Mouse (Mus musculus) cerebral cortex, adult 2 months (tissue): ENCODE results near the gene Klhl33.

Experiments used
- WGBS: fragments of 180-500 bp; shearing (Covaris S2); methylation state at CpG from one replicate; pipeline ENCODE4 v1.1.7; 2018; 5-methylcytosine and 5-hydroxymethylcytosine counted together

Gene Klhl33

DNA sequence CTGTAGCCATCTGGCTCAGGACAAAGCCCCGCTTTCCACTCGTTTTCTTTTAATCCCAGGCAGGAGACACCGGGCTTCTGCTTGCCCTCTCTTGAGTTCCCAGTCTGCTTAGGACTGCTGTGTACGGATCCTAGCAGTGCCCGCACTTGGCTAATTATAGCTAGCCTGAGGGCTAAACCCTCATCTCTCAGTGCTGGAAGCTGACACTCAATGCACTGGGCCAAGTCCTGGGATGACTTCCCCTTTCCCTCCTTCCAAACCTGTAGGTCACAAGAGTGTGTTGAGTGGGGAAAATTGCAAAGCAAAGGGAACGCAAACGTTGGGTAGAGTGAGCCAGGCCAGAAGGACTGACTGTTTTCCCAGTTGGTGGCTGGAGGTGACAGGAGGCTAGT lies at the start of gene Klhl33:
Gene Klhl33, minus strand, starts transcription at position 134 of the 392 bp plus-strand sequence.
- WGBS, result 53% methylated on average over 7 of the region's 7 CpGs

DNA sequence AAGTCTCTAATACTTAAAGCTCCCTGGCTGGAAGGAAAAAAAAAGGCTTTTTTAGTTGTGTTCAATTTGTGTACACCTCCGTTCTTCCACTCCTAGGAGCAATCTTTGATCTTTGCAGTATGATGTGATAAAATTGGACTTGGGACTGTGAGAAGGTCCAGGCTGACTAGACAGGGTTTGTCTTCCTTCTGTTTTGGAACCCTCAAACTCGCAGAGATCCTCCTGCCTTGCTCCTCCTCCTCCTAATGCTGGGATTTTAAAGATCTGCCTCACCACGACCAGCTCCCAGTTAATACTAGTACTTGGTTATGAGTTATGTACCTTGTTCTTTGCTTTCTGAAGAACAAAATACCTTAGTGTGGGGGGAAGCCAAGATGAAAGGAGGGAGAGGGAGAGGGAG lies 48.2 kb upstream of the Klhl33 start:
- WGBS, result 52% methylated on average over 3 of the region's 3 CpGs

DNA sequence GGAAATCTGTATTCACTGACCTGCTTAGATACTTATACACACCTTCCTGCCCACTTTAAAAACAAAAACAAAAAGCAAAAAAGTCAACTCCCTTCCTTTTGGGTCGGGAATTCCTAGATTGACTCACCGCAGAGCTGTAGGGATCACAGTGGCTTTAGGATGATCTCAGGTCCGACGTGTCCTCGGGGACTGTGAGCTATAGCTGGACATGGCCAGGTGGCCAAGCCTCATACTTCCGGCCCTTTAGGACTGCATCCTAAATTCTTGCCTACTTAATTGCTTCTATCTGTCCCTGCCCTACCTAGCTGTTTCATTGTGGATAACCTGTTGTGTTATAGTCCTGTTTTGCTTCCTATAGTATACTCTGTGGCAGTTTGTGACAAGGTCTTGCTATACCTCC lies 47.8 kb upstream of the Klhl33 start:
- WGBS, result 13% methylated on average over 6 of the region's 6 CpGs

DNA sequence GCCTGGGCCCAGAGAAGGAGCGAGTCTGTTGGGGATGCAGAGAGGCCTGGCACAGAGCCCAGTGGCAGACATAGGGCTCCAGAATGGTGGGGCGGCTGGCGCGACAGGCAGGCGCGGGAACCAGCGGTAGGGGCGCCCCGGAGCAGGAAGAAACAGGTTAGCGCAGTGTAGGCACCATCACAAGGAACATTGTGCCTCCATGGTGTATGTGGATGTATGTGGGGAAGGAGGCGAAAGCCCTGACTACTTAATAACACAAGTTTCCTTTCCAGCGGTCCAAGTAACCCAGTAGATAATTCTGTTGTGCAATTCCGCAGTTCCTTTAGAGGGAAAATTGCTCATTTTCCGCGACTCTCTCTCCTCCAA lies 47.3 kb upstream of the Klhl33 start:
- WGBS, result 1% methylated on average over 14 of the region's 15 CpGs

DNA sequence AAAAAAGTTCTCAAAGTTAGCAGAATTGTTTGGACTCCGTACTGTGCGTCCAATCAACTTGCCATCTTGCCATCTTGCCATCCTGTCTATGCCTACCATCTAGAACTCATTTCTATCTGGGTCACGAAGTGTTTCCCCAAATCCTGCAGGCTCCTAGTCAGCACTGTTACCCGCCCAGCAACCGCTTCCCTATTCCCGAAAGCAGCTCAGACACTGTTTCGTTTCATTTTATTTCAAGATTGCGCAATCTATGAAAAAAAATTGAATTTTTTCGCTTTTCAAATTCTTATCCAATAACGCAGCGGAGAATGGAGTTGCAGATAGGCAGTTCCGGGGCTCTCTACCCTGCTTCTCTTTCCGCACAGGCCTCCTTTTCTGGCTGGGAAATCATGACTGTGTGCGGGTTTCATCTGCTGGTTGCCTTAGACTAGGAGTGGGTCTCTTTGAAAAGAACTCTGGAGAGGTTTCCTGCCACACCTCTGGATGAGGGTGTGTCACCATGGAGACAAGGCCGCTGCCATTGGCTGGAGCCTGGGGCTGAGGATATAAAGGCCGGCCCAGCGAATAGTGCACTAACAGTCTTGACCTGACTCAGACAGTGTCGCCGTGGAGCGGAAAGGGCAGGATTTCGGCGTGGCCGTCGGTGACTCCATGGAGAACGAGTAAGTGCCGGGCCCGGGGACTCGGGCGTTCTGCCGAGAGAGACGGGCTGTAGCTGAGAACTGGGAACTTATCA lies 46.8 kb upstream of the Klhl33 start, which contains the start of gene Gm49342:
Gene Gm49342, plus strand, starts transcription at position 586 of the 736 bp plus-strand sequence.
- WGBS, result 7% methylated on average over 31 of the region's 31 CpGs

DNA sequence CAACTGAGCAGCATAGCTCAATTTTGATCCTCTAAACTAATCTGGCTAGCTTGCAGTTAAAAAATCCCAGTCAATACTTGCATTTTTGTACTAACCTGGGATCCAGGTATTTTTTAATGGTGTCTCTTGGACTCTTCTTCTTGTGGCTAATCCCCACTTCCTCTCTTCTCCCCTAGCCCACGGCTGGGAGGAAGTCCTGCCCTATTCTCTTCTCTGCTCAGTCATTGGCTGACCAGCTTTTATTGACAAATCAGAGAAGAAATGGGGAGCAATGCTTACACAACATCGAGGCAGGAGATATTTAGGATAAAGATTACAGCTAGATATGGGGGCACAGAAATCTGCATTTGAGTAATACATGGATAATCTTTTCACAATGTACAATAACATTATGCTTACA lies 41.6 kb upstream of the Klhl33 start:
- WGBS, result 41% methylated on average over 2 of the region's 2 CpGs

DNA sequence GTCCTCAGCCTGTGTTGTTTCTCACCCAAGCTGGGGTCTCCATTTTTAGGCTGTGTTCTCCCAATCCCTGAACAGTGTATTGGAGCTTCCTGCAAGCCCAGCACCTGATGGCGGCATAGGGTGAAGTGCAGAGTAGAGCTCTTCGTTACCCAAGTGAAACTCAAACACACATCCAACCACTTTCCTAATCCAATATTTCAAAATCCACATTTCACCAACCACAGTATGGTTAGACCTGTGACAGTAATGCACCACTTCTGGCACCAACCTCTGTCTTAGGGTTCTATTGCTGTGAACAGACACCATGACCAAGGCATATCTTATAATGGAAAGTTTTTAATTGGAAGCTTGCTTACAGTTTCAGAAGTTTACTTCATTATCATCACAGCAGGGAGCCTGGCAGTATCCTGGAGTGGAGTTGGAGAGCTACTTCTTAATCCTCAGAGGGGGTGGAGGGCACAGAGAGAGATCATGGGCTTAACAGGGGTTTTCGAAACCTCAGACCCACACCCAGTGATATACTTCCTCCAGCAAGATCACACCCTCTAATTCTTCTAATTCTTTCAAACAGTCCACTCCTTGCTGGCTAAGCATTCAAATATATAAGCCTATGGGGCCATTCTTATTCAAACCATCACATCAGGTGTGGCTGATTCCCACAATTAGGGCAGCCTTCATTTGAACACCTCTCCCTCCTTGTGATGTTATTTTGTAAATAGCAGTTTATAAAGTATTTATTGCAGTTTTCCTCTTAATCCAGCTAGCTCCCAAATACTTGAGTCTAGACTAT lies 41.0 kb upstream of the Klhl33 start:
- WGBS, result 90% methylated on average over 3 of the region's 3 CpGs

DNA sequence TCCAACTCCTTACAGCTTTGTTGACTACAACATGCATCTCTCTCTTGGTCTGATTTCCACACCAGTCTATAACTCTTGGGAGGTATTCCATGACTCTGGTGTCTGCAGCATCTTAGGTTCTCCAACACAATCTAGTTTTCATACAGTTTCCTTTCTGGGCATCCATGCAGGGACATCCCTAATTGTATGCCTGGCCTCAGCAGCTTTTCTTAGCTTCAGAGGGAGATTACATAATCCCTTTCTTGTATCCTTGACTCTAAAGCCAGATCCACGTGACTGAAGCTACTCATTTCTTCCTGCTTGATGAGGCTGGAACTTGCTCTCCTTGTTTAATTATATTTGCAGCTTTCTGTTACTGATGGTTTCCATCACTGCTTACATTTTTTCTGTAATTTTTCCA lies 39.3 kb upstream of the Klhl33 start:
- 58% methylated on average over 1 of the region's 1 CpGs for WGBS

DNA sequence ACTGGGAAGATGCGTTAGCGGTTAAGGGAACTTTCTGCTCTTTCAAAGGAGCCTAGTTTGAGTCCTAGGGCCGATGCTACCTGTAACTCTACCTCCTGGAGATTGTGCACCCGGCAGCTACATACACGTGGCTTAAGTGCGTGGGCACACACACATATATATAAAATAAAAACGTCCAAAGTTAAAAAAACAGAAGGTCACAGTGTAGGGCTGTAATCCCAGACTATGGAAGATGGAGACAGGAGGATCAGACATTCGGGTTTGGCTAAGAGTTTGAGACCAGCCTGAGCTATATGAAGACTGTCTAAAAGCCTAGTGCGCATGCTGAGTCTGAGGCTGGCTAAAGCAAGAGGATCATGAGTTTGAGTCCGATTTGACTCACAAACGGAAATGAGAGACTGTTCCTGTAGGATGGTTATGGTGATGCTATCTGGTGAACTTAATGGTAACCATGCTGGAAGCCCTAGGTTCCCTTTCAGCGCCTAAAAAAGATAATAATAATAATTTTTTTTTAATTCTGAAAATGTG lies 34.2 kb upstream of the Klhl33 start:
- 5% methylated on average over 12 of the region's 12 CpGs for WGBS

DNA sequence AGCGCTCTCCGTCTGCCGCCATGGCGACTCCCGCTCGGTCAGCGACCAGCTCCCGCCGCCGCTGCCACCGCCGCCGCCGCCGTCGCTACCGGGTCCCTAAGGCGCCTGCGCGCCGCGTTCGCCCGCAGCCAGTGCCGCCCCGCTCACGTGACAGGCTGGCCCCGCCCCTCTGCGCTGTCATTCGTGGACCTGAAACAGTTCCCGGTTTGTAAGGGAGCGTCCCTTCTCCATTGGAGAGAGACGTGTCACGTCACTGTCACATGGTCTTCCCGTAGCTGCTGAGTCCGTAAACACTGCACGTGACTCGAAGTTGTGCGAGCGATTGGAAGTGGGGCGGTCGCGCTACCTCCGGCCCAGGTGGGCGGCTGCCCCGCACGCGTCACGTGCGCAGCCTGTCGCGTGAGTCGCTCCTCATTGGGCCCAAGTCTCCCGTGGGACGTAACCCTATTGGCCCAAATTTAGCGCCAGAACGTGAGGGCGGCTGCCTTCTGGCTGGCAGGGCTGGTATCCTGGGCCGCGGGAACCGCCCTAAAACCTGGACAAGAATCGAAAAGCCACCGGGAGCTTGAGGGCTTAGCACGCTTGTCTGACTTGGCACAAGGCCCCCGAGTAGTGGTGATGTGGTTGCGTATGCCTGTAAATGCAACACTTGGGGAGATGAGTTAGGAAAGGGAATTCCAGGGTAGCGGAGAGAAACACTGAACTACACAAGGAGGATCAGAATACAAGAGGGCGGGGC lies 33.6 kb upstream of the Klhl33 start, which contains the start of the genes Pip4p1 and Pnp:
Gene Pip4p1, minus strand, starts transcription at position 103 of the 739 bp plus-strand sequence.
Gene Pnp, plus strand, starts transcription at position 329 of the 739 bp plus-strand sequence.
- under 1% methylated on average over 66 of the region's 68 CpGs for WGBS

DNA sequence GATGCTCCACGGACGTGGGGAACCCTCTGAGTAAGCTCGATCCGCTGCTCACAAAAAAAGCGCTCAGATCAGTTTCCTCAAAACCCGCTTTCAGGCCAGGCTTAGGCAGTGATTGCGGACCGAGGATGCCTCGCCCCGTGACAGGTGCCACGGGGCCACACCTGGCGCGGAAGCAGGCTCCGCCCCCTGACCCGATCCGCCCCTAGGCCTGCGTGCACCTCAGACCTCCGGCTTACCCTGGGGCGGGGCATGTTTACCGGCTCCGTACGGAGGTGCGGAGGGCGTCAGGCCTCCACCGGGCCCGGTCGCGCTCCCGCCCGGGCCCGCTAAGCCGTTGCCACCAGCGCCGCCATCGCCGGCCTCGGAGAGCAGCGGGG lies 33.1 kb upstream of the Klhl33 start:
- WGBS, result under 1% methylated on average over 38 of the region's 38 CpGs

DNA sequence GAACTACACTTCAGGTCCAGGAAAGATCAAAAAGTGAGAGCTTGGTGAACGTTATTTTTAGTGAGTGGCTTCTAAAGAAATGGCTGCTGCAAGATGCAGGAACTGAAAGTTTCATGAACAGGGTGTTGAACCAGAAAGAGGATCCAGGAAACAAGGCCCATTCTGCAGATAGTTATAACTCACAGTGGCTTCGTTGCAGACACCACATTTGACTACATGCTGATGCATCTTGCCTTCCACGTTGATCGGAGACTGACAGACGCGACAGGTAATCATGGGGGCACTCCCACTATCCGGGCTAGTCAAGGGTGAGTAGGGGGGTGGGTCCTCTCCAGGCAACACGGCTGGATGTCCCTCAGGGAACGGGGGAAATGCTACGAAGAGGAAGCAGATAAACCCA lies 32.6 kb upstream of the Klhl33 start:
- WGBS, result 6% methylated on average over 10 of the region's 10 CpGs

DNA sequence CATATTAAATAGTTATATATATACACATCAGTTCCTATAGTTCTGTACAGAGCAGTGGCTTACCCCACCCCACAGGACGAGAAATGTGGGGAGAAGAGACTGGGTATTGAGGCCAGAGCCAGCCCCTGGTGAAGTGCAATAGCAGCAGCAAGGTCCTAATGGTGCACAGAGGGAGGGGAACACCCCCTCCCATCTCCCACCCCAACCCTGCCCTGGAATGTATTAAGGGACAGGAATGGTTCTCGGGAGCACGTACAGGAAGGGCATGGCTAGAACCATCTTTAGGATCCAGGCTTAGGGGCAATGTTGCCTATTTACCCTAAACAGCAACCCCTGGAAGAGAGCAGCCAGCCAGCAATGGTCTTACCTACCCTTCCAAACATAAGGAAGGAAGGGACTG lies 30.1 kb upstream of the Klhl33 start:
- WGBS, result 66% methylated on average over 3 of the region's 3 CpGs

DNA sequence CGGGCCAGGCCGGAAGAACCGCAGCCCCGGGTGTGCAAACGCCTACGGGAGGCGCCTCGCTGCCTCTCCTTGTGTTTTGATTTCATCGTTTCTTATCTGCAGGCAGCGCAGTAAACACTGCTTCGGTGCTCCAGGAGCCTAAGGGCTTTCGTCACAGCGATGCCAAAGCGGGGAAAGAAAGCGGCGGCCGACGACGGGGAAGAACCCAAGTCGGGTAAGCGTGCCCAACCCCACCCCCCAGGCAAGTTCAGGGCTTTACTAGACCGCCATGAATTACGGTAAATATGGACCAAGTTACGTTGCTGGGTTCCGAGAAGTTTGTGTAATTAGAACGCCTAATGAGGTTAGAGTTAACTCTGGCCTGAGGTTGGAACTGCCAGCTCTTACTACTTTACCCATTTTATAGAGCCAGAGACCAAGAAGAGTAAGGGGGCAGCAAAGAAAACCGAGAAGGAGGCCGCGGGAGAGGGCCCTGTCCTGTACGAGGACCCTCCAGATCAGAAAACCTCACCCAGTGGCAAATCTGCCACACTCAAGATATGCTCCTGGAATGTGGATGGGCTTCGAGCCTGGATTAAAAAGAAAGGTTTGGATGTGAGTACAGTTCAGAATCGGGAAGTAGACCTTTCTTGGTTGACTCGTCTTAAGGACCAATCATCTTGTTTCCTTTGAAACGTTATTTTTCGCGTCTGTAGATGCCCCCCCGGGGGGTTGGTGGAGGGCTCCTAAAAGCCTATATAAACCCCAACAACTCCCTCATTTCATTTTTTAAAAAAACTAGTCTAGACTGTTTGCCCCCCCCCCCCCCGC lies 28.0 kb upstream of the Klhl33 start:
- 2% methylated on average over 38 of the region's 38 CpGs for WGBS

DNA sequence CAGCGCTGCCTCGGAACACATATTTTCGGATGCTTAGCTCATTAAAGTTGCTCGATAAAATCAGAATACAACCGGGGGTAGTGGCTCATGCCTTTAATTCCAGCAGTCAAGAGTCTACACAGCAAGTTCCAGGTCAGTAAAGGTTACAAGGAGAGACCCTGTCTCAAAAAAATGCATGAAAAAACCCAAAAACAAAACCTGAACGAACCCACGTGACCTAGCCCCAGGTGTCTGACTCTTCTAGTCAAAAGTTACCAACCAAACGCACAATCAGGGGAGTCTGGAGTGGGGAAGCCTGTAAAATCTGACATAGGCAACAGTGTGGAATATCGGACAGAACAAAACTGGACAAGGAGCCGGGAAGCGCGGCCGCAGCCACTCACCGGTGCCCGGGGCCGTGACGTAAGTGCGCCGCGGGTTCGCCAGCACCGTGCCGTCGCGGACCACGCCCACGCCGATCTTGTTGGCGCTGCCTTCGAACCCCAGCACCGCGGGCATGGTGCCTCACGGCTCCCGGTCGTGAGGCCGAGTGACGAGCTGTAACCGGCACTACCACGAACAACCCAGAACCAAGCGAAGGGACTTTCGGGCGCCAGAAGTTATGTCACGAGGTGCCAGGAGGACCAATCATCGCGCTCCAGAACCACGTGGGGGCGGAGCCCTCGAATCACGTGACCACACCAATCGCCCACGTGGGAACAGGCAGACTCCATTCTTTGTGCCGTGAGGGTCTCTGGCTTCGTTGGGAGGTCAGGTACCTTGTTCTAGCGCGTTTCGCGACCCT lies 27.2 kb upstream of the Klhl33 start, which contains the start of the genes Osgep and Apex1:
Gene Osgep, minus strand, starts transcription at position 613 of the 784 bp plus-strand sequence.
Gene Apex1, plus strand, starts transcription at position 688 of the 784 bp plus-strand sequence.
- WGBS, result under 1% methylated on average over 57 of the region's 57 CpGs

DNA sequence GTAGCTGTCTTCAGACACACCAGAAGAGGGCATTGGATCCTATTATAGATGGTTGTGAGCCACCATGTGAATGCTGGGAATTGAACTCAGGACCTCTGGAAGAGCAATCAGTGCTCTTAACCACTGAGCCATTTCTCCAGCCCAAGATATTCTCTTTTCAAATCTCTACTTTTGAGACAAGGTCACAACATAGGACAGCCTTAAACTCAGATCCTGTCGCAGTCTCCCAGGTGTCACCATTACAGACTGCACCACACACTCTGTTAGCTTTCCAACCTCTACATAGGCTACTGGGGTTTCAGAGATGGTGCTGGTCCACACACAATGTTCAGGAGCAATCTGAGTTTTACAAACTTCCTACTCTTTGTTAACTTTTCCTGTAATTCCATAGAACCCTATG lies 26.1 kb upstream of the Klhl33 start:
- 78% methylated on average over 1 of the region's 1 CpGs for WGBS

DNA sequence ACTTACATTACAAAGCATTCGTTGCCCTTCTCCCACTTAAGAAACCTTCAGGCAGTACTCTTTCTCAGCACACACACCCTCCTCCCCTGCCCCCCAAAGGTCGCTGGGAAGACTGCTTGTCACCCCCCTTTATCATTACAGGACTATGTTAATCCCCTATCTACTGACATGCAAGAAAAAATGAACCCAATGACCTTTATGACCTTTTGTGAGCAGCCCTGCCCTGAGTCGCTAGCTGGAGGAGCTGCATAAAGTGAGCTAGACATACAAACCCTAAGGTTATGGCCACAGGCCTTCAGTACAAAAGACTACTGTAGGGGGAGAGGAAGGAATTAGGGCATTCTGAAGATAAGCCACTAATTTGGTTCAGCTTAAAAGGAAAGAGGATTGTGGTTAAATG lies 14.0 kb upstream of the Klhl33 start:
- 70% methylated on average over 3 of the region's 3 CpGs for WGBS

DNA sequence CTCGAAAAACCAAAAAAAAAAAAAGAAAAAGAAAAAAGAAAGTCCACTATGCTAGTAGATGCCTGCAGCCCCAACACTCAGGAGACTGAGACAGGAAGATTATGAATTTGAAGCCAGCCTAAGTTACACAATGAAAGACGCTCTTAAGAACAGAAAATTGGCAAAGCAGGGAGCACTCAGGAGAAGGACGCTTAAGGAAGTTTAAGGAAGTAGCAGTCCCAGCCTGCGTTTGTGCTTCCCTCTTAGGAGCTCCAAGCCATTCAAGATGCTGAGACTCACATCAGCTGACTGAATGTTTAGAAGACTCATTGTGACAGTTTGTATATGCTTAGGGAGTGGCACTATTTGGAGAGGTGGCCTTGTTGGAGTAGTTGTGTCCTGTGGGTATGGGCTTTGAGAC lies 10.8 kb upstream of the Klhl33 start:
- 77% methylated on average over 4 of the region's 4 CpGs for WGBS

DNA sequence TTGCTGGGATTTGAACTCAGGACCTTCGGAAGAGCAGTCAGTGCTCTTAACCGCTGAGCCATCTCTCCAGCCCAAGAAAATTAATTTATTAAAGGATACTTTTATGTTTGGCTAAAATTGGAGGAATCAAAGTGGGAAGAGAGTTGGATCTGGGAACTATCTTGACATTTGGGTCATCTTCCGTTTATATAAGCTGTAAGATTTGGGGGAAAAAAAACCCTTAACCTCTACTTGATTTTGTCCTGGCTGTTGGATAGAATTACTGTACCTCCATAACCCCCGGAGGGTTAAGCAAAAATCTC lies 7.5 kb upstream of the Klhl33 start:
- 87% methylated on average over 4 of the region's 4 CpGs for WGBS
